Mouse (Mus musculus): ENCODE data around the gene Prss29. TPM values are rescaled to one million over a fixed set of nuclear protein-coding genes. Genes with fewer than 3 reads are reported as not detected.

Prss29 gene
- not detected for total RNA-seq (2023)

DNA sequence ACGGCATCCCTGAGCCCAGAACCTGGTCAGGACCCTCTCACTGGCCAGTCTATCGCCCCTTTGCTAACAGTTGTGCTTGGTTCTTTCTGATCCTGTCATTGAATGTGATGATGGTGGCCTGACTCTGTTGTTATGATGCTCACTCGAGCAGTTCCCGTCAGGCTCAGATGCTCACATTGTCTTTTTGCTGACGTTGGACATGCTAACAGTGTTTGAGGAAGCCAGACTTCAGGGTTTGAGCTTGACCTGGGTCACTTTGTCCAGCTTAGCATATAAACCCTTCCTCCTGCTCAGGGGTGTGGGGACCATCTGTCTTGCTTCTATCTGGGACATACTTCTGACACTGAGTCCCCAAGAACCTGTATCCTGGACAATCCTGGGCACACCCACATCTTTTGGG lies at the start of gene Prss29:
Gene Prss29 (plus strand): TSS at position 301 of the 400 bp plus-strand sequence.

DNA sequence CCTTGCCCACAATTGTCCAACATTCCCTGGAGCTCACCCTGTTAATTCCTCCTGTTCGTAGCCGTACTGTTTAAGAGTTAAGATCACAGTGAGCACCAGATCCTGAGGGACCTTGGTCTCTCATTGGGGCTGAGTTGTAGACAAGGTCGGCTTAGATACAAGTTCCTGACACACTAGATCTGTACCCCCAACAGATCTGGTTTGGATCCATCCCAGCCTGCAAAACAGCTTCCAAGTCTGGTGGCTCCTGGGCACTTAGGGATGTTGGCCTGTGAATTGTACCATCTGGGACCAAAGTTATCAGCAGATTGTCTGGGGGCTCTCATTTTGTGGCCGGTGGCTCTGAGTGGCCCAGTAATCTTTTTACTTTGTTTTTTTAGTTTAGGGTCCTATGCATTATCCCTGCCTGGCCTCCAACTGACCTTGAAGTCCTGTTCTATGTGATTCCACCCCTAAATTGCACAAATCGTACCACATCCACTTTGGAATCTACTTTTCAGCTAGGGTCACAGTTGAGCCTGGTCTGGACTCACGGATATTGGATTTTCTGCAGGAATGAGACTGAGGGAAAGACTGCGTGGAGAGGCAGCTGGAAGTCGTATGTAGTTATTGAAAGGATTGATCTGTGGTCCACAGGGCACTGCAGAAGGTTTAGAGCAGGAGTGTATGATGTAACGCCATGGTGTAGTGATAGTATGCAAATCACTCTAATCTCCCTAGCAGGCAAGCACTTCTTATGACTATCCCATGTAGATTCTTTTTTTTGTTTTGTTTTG lies 43.7 kb upstream of the Prss29 start, which contains the start of gene Ube2i:
Gene Ube2i (minus strand): TSS at position 52 of the 776 bp plus-strand sequence.

DNA sequence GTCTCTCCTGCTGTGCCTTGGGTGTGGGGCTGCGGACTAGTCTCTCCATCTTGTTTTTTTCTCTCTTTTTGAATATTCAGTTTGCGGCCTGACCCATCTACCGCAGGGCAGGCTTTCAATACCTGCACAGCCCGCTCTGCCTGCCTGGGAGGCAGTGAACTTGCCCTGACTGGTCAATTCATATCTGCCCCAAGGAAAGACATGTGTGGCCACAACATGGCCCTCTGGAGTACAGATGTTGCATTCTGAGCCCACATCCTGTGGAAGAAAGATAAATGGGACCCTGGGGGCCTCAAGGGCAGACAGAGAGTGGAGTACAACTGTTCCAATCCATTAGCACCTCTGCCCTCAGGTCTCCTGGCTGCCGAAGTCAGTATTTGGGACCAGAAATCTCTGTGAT lies 20.4 kb upstream of the Prss29 start, which contains the start of gene Prss34:
Gene Prss34 (plus strand): TSS at position 301 of the 400 bp plus-strand sequence.

DNA sequence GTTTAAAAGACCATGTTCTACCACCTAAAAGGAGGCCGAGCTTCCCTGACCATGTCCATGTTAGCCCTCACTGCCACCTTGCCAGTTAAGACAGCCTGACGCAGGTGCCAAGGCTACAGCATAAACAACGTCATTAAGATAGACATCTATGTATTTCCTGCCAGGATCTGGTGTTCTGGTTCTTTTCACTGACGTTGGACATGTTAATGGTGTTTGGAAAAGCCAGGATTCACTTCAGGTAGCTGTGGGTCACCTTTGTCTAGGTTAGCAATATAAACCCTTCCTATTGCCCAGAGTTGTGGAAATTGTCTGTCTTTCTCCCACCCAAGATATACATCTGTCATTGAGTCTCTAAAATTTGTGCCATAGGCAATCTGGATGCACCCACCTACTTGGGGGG lies 10.1 kb upstream of the Prss29 start, which contains the start of gene Prss28:
Gene Prss28 (plus strand): TSS at position 301 of the 400 bp plus-strand sequence.

DNA sequence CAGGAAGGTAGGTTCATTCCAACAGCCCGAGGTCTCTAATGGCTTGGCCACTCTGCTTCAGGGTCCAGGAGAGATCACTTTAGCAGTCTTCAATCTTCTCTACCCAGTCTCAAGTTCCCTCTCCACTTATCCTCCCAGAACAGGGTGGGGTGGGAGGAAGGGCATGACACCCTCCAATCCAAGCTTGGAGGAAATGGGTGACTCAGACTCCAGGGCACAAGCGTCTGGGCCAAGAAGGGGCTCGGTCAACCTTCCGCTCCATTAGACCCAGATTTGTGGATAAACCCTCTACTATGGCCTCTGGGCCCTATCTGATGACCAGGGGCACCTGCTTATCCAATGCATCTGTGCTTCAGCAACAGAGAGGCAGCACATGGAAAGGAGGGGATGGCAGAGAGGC lies 27.0 kb downstream of the Prss29 start, which contains the start of gene Tpsab1:
Gene Tpsab1 (minus strand): TSS at position 101 of the 400 bp plus-strand sequence.

DNA sequence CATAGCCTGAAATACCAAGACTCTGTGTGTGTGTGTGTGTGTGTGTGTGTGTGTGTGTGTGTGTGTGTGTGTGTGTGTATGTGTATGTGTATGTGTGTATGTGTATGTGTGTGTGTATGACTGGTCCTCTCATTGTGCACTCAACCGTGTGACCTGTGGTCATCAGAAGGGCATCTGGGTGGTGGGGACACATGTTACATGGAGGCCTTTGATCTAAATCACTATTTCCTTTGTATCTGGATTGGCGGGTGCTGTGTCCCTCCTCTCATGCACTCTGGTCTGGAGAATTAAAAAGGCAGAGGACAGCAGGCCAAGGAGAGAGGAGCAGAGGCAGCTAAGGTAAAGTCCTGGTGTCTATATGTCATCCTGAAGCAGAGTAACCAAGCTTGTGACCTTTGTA lies 47.6 kb downstream of the Prss29 start, which contains the start of gene Tpsb2:
Gene Tpsb2 (plus strand): TSS at position 301 of the 400 bp plus-strand sequence.

DNA sequence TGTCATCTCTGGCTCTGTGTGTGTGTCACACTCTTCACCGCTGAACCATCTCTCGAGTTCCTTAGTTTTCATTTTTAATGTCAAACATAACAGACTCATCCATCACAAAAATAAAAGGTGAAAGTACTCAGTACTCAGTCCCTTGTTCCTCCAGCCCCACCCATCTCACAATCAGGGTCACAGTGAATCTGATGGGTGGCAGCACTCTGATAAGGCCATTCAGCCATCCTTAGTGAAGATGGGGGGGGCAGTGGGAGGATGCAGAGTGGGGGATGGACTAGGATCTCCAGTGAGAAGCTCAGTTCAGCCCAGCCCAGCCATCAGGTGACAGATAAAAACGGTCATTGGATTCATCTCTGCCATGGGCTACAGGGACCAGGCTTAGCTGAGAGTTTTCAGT lies 50.5 kb downstream of the Prss29 start, which contains the start of gene Tpsg1:
Gene Tpsg1 (plus strand): TSS at position 301 of the 400 bp plus-strand sequence.

Other genes with a start within 250 kb of the Prss29 start
- gene Tmem204, start 235.1 kb upstream of the Prss29 start, total RNA-seq (2023) = not detected
- 10 to 100 TPM; 10.4 to 11.8 TPM for gene Telo2, start 202.7 kb upstream of the Prss29 start, total RNA-seq (2023)
- not detected for gene Ptx4, start 197.9 kb upstream of the Prss29 start, total RNA-seq (2023)
- 10 to 100 TPM; 27.5 to 31.4 TPM for gene Clcn7, start 185.3 kb upstream of the Prss29 start, total RNA-seq (2023)
- under 1 TPM in 1 of 2 experiments, not detected in 1; 0.22 TPM for gene Ccdc154, start 156.2 kb upstream of the Prss29 start, total RNA-seq (2023)
- gene Gm38655, start 143.2 kb upstream of the Prss29 start, total RNA-seq (2023) = not detected
- gene BC003965, start 134.1 kb upstream of the Prss29 start, total RNA-seq (2023) = 1 to 10 TPM; 5.6 to 6.3 TPM
- gene Unkl, start 130.3 kb upstream of the Prss29 start, total RNA-seq (2023) = 10 to 100 TPM; 15.9 to 21.7 TPM
- 10 to 100 TPM; 13.4 to 15.4 TPM for gene Gnptg, start 78.5 kb upstream of the Prss29 start, total RNA-seq (2023)
- 1 to 10 TPM; 7.6 to 7.7 TPM for gene Tsr3, start 78.5 kb upstream of the Prss29 start, total RNA-seq (2023)
- 1 to 10 TPM; 5.4 to 8.2 TPM for gene Baiap3, start 62.3 kb upstream of the Prss29 start, total RNA-seq (2023)
- gene Ube2i, start 44.0 kb upstream of the Prss29 start, total RNA-seq (2023) = 100 to 1,000 TPM; 193 to 202 TPM
- 100 to 1,000 TPM; 125 to 158 TPM for gene Prss34, start 20.3 kb upstream of the Prss29 start, total RNA-seq (2023)
- not detected for gene Prss28, start 10.0 kb upstream of the Prss29 start, total RNA-seq (2023)
- gene Tpsab1, start 26.9 kb downstream of the Prss29 start, total RNA-seq (2023) = not detected
- gene Tpsb2, start 47.7 kb downstream of the Prss29 start, total RNA-seq (2023) = not detected
- gene Tpsg1, start 50.6 kb downstream of the Prss29 start, total RNA-seq (2023) = not detected
- 1 to 10 TPM in 1 of 2 experiments, under 1 TPM in 1; 0.39 to 1.5 TPM for gene Cacna1h, start 115.1 kb downstream of the Prss29 start, total RNA-seq (2023)
- gene Tekt4, start 136.0 kb downstream of the Prss29 start, total RNA-seq (2023) = not detected
- gene Sstr5, start 178.6 kb downstream of the Prss29 start, total RNA-seq (2023) = not detected